Comparison of ENCODE assay signal across 19 mouse cellular contexts in the genomic region with DNA sequence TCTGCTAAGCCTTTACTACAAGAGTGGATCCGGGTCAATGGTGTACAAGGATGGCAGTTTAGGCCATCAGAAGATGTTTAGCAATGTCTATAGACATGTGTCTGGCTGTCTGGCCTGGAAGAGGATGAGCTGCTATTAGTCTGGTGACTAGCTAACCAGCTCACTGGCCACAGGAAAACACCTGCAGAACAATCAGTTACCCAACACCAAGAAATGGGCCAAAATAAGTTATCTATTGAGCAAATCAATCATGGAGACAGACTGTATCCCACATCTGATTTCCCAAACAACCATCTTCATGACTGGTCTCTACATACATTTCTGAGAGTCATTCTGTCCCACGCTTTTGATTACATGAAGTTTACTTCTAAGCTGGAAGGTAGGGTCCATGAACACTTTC. TPM values are rescaled to one million over a fixed set of nuclear protein-coding genes. Genes with fewer than 3 reads are reported as not detected.
"Had no signal": no experiment of that assay in that cellular context is flagged by ENCODE, and none has a peak within 500 bp of the region (broad histone marks: within the 10 kb centered on the region; RNA-seq: fewer than 3 reads in every experiment).

No protein-coding gene starts in this region.

- DNase-seq: lung, adult 18-20 months; lung, embryonic 14.5 days; lung, postnatal 10 days; lung, postnatal 4 days; midbrain, embryonic 14.5 days; retina, postnatal 1 day; right cerebral cortex, adult 18-20 months; right cerebral cortex, postnatal 25 days; right cerebral cortex, postnatal 4 days; spleen, adult 18-20 months; thymus, adult 18-20 months; thymus, postnatal 14 days; thymus, postnatal 36 days had no signal

- ATAC-seq: midbrain, embryonic 16.5 days had no signal

- H3K27ac ChIP-seq: midbrain, embryonic 10.5 days; midbrain, embryonic 12.5 days; neural tube, embryonic 13.5 days; neural tube, embryonic 15.5 days had no signal

- H3K27me3 ChIP-seq: midbrain, embryonic 12.5 days; neural tube, embryonic 13.5 days; neural tube, embryonic 15.5 days had no signal

- H3K9me3 ChIP-seq: midbrain, embryonic 10.5 days; midbrain, embryonic 12.5 days; neural tube, embryonic 13.5 days; neural tube, embryonic 15.5 days had no signal

- H3K4me2 ChIP-seq: lung, embryonic 14.5 days; midbrain, embryonic 12.5 days; neural tube, embryonic 13.5 days; neural tube, embryonic 15.5 days had no signal

- H3K4me3 ChIP-seq: midbrain, embryonic 10.5 days; midbrain, embryonic 12.5 days; myocyte; neural tube, embryonic 13.5 days; neural tube, embryonic 15.5 days had no signal

- H3K9ac ChIP-seq: lung, embryonic 14.5 days; midbrain, embryonic 12.5 days; neural tube, embryonic 13.5 days; neural tube, embryonic 15.5 days had no signal

RNA-seq across cellular contexts. Expression of gene Arl11, which starts 54.2 kb away (rescaled TPM):
- polyA plus RNA-seq: myocyte had no signal
